12 mouse cellular contexts compared by ENCODE assay signal in genomic region chr2:119803618-119804274, GRCm38 (mm10). TPM values are rescaled to one million over a fixed set of nuclear protein-coding genes. Genes with fewer than 3 reads are reported as not detected.
DNase-seq lines count a peak whose midpoint lies in the region; ATAC-seq and TF ChIP-seq lines count a peak whose summit lies in the region.
"Had no signal": no experiment of that assay in that cellular context is flagged by ENCODE, and none has a peak within 500 bp of the region (broad histone marks: within the 10 kb centered on the region; RNA-seq: fewer than 3 reads in every experiment).

No protein-coding gene starts in this region.

- H3K4me2 ChIP-seq in heart, embryonic 14.5 days (ENCODE audit: low read length): no peak overlapping the region
- H3K4me2 ChIP-seq in CH12.LX (ENCODE audit: insufficient read depth, low read depth, poor library complexity, severe bottlenecking): peak overlapping the region; percentile 19; the same call in 1 of the 2 replicates
- H3K4me2 ChIP-seq in limb, embryonic 14.5 days (replicated peaks; ENCODE audit: low read depth, low read length, severe bottlenecking): no peak overlapping the region
- H3K4me2 ChIP-seq: embryonic facial prominence, embryonic 12.5 days; heart, embryonic 15.5 days had no signal

- 40% methylated on average over 6 of the region's 6 CpGs for WGBS in heart, embryonic 14.5 days
- WGBS in limb, embryonic 14.5 days: 27% methylated on average over 6 of the region's 6 CpGs

- 0 out of 2 replicates have a peak overlapping the region, but pooled peaks have one; percentile 1 for H3K9ac ChIP-seq in heart, embryonic 14.5 days (ENCODE audit: low read length)
- H3K9ac ChIP-seq in CH12.LX (ENCODE audit: insufficient read depth, low read depth): no peak overlapping the region
- H3K9ac ChIP-seq in limb, embryonic 14.5 days (ENCODE audit: low read depth, low read length, severe bottlenecking): no peak overlapping the region; the same call in 1 of the 2 replicates
- H3K9ac ChIP-seq: embryonic facial prominence, embryonic 12.5 days; heart, embryonic 15.5 days had no signal

- H3K27ac ChIP-seq in heart, embryonic 14.5 days (replicated peaks in 1 of 2; ENCODE audit: control insufficient read depth in 1 of 2, insufficient read depth in 1 of 2, low read depth in 2 of 2, low read length in 2 of 2): no peak overlapping the region
- peak overlapping the region; percentile 17; the same call in 1 of the 2 replicates for H3K27ac ChIP-seq in CH12.LX (ENCODE audit: insufficient read depth, low read depth)
- no peak overlapping the region for H3K27ac ChIP-seq in limb, embryonic 14.5 days (replicated peaks; ENCODE audit: low read depth, low read length)
- H3K27ac ChIP-seq: embryonic facial prominence, embryonic 12.5 days; heart, embryonic 15.5 days had no signal

- no peak for ATAC-seq in heart, embryonic 14.5 days (ENCODE audit: insufficient number of reproducible peaks, insufficient read depth, low FRiP score, low read depth)
- ATAC-seq in limb, embryonic 14.5 days (ENCODE audit: low FRiP score, low read depth): no peak
- ATAC-seq: Patski had no signal

- H3K9me3 ChIP-seq in heart, embryonic 14.5 days (ENCODE audit: control insufficient read depth, low read length): no peaks in the 10 kb centered on the region
- H3K9me3 ChIP-seq in CH12.LX (replicated peaks; ENCODE audit: low read length): no peaks in the 10 kb centered on the region
- H3K9me3 ChIP-seq in limb, embryonic 14.5 days (ENCODE audit: control insufficient read depth, low read length): no peaks in the 10 kb centered on the region
- H3K9me3 ChIP-seq: embryonic facial prominence, embryonic 12.5 days; heart, embryonic 15.5 days had no signal

- H3K4me1 ChIP-seq in heart, embryonic 14.5 days (ENCODE audit: control insufficient read depth in 2 of 2, insufficient read depth in 2 of 2, low read length in 2 of 2): peaks cover 34 to 40% of the 10 kb centered on the region in 2 experiments
- H3K4me1 ChIP-seq in CH12.LX (ENCODE audit: control insufficient read depth in 1 of 2, insufficient read depth in 2 of 2): peaks cover 40 to 77% of the 10 kb centered on the region in 2 experiments
- H3K4me1 ChIP-seq in limb, embryonic 14.5 days (ENCODE audit: control insufficient read depth, insufficient read depth, low read length): peaks cover 24% of the 10 kb centered on the region; the same call in 1 of the 2 replicates

- DNase-seq in heart, postnatal 25 days (ENCODE audit: low spot score): no peak
- DNase-seq in CH12.LX (ENCODE audit: extremely low read depth) (peak; percentile 87), R1 (ENCODE audit: low read depth, low spot score) (peak; percentile 78)
- DNase-seq in limb, embryonic 14.5 days (ENCODE audit: low spot score): peak; percentile 18
- no peak for DNase-seq in spleen, postnatal 14 days (ENCODE audit: low spot score in 2 of 2)
- DNase-seq in adrenal gland, adult 18-20 months (ENCODE audit: low spot score in 2 of 2): no peak
- no peak for DNase-seq in cerebellum, postnatal 36 days
- DNase-seq: thymus, postnatal 14 days had no signal

- in situ Hi-C loops in CH12.LX (cut with MboI; ENCODE audit: low pct_ligation_motif_present, low pct_unique_long_range_greater_than_20kb, low sequenced_read_pairs): no loop called here

- no peaks in the 10 kb centered on the region for H3K79me2 ChIP-seq in CH12.LX (replicated peaks; ENCODE audit: control insufficient read depth, extremely low read depth, insufficient read depth, poor library complexity, severe bottlenecking)

- no peak for TF ChIP-seq POLR2A in CH12.LX (IDR thresholded peaks at IDR 0.05; ENCODE audit: low read depth, low read length)
- no peak for TF ChIP-seq POLR2A in limb, embryonic 14.5 days (IDR thresholded peaks at IDR 0.05; ENCODE audit: borderline replicate concordance, extremely low read depth, insufficient read depth, insufficient read length)

- 0 out of 2 replicates have a peak, but pooled peaks cover 4% of the 10 kb centered on the region for H3K36me3 ChIP-seq in heart, embryonic 14.5 days (ENCODE audit: control insufficient read depth, insufficient read depth, low read length)
- peaks cover 15 to 52% of the 10 kb centered on the region in 2 experiments for H3K36me3 ChIP-seq in CH12.LX (replicated peaks in 1 of 2; ENCODE audit: control insufficient read depth in 1 of 2, insufficient read depth in 1 of 2, low read length in 1 of 2)
- peaks cover 45% of the 10 kb centered on the region for H3K36me3 ChIP-seq in limb, embryonic 14.5 days (ENCODE audit: control insufficient read depth, insufficient read depth, low read length)
- H3K36me3 ChIP-seq: heart, embryonic 15.5 days had no signal

- no peaks in the 10 kb centered on the region for H3K27me3 ChIP-seq in heart, embryonic 14.5 days (ENCODE audit: control insufficient read depth, insufficient read depth, low read length)
- H3K27me3 ChIP-seq in CH12.LX (replicated peaks): peaks cover under 1% of the 10 kb centered on the region
- no peaks in the 10 kb centered on the region for H3K27me3 ChIP-seq in limb, embryonic 14.5 days (ENCODE audit: control insufficient read depth, insufficient read depth, low read length)

- peak; percentile 46; the same call in 1 of the 2 replicates for TF ChIP-seq EP300 in CH12.LX (IDR thresholded peaks at IDR 0.05; ENCODE audit: low read length)

- no peak overlapping the region for H3K4me3 ChIP-seq in heart, embryonic 14.5 days (ENCODE audit: control insufficient read depth in 1 of 2, insufficient read depth in 1 of 2, low read depth in 1 of 2, low read length in 2 of 2)
- no peak overlapping the region for H3K4me3 ChIP-seq in CH12.LX (replicated peaks in 1 of 3; ENCODE audit: low read depth in 2 of 3, low read length in 2 of 3, poor library complexity in 1 of 3)
- no peak overlapping the region for H3K4me3 ChIP-seq in limb, embryonic 14.5 days (replicated peaks; ENCODE audit: low read length)
- H3K4me3 ChIP-seq: embryonic facial prominence, embryonic 12.5 days; heart, embryonic 15.5 days had no signal

- intact Hi-C loops in heart, postnatal 25 days (cut with DNase I): no loop called here

- no peak for TF ChIP-seq RAD21 in CH12.LX (IDR thresholded peaks at IDR 0.05; ENCODE audit: low read depth, low read length)

- no peak for TF ChIP-seq CTCF in CH12.LX (conservative IDR thresholded peaks at IDR 0.05 in 1 of 2, IDR thresholded peaks at IDR 0.05 in 1 of 2; ENCODE audit: low read depth in 2 of 2, low read length in 2 of 2)

- dilution Hi-C loops in CH12.LX (cut with MboI; ENCODE audit: extremely low pct_ligation_motif_present, extremely low pct_unique_long_range_greater_than_20kb, low sequenced_read_pairs): no loop called here

TF ChIP-seq in CH12.LX, 34 proteins besides CTCF, POLR2A, EP300 and RAD21:
- peak; percentile 42 for TF ChIP-seq IRF4 (IDR thresholded peaks at IDR 0.05; ENCODE audit: low read depth, low read length)
- TF ChIP-seq MEF2A (IDR thresholded peaks at IDR 0.05; ENCODE audit: borderline replicate concordance, low read depth, low read length): peak; percentile 39; the same call in 1 of the 2 replicates
- 0 out of 2 replicates have a peak, but pooled peaks have one; percentile 18 for TF ChIP-seq ELF1 (IDR thresholded peaks at IDR 0.05; ENCODE audit: low read depth, low read length)
- TF ChIP-seq SMC3 (IDR thresholded peaks at IDR 0.05; ENCODE audit: low read depth, low read length): no peak
- TF ChIP-seq USF2 (conservative IDR thresholded peaks at IDR 0.05; ENCODE audit: low read depth, low read length): no peak
- no peak for TF ChIP-seq USF1 (IDR thresholded peaks at IDR 0.05; ENCODE audit: low read depth, low read length)
- peak; percentile 44 for TF ChIP-seq BHLHE40 (IDR thresholded peaks at IDR 0.05; ENCODE audit: low read depth, low read length)
- TF ChIP-seq TBP (conservative IDR thresholded peaks at IDR 0.05; ENCODE audit: low read depth, low read length): 0 out of 2 replicates have a peak, but pooled peaks have one; percentile 32
- 0 out of 2 replicates have a peak, but pooled peaks have one; percentile 17 for TF ChIP-seq MYC (IDR thresholded peaks at IDR 0.05; ENCODE audit: low read depth, low read length)
- TF ChIP-seq NRF1 (IDR thresholded peaks at IDR 0.05; ENCODE audit: low read depth, low read length): no peak
- TF ChIP-seq HCFC1 (IDR thresholded peaks at IDR 0.05; ENCODE audit: low read depth, low read length): no peak
- peak; percentile 29; the same call in 1 of the 2 replicates for TF ChIP-seq JUN (IDR thresholded peaks at IDR 0.05; ENCODE audit: insufficient read depth, low read depth, low read length)
- no peak for TF ChIP-seq MXI1 (IDR thresholded peaks at IDR 0.05; ENCODE audit: low read depth, low read length)
- TF ChIP-seq ETS1 (conservative IDR thresholded peaks at IDR 0.05; ENCODE audit: low read depth, low read length): peak; percentile 38; the same call in 1 of the 2 replicates

RNA-seq across cellular contexts. Expression of gene Tyro3, which starts 6.2 kb away (rescaled TPM):
- polyA plus RNA-seq in heart, embryonic 14.5 days (2014; fragmentation: Nextera tagmentation; extraction: Ambion mirVana): 6.4 and 6.6 TPM in 2 replicates
- 1 to 10 TPM; 1.2 to 1.3 TPM for total RNA-seq in heart, postnatal 25 days (2021)
- total RNA-seq in CH12.LX (2012; rRNA removed) (31.8 and 39.7 TPM in 2 replicates), CH12.LX (2014; rRNA removed) (19.1 and 20.3 TPM in 2 replicates)
- 23.7 and 24.7 TPM in 2 replicates for polyA plus RNA-seq in CH12.LX (2012; ENCODE audit: insufficient read length, low read depth)
- 44.2 and 49.9 TPM in 2 replicates for polyA plus RNA-seq in limb, embryonic 14.5 days (2012; rRNA removed)
- 28.5 and 31.7 TPM in 2 replicates for polyA plus RNA-seq in limb, embryonic 14.5 days (2014; fragmentation: Nextera tagmentation; extraction: Ambion mirVana)
- total RNA-seq in adrenal gland, adult 18-20 months (2021): 1 to 10 TPM; 2.5 to 3.5 TPM

RNA-seq across cellular contexts. Expression of gene Rpap1, which starts 16.4 kb away (rescaled TPM):
- polyA plus RNA-seq in heart, embryonic 14.5 days (2014; fragmentation: Nextera tagmentation; extraction: Ambion mirVana): 16.8 and 17.6 TPM in 2 replicates
- 10 to 100 TPM; 13.7 to 14.2 TPM for total RNA-seq in heart, postnatal 25 days (2021)
- 28.9 and 31.8 TPM in 2 replicates for total RNA-seq in CH12.LX (2012; rRNA removed)
- 8.5 and 9.0 TPM in 2 replicates for total RNA-seq in CH12.LX (2014; rRNA removed)
- 28.7 and 34.7 TPM in 2 replicates for polyA plus RNA-seq in CH12.LX (2012; ENCODE audit: insufficient read length, low read depth)
- 27.7 and 39.8 TPM in 2 replicates for polyA plus RNA-seq in limb, embryonic 14.5 days (2012; rRNA removed)
- polyA plus RNA-seq in limb, embryonic 14.5 days (2014; fragmentation: Nextera tagmentation; extraction: Ambion mirVana): 22.5 and 27.0 TPM in 2 replicates
- 10 to 100 TPM; 12.5 to 14.4 TPM for total RNA-seq in adrenal gland, adult 18-20 months (2021)

RNA-seq across cellular contexts. Expression of gene Ltk, which starts 43.5 kb away (rescaled TPM):
- polyA plus RNA-seq in heart, embryonic 14.5 days (2014; fragmentation: Nextera tagmentation; extraction: Ambion mirVana): 0.23 and 0.32 TPM in 2 replicates
- not detected for total RNA-seq in heart, postnatal 25 days (2021)
- total RNA-seq in CH12.LX (2012; rRNA removed) (1.3 and 2.3 TPM in 2 replicates), CH12.LX (2014; rRNA removed) (not detected in 2 replicates)
- 0.10 TPM in 1 of 2 replicates, not detected in the other for polyA plus RNA-seq in CH12.LX (2012; ENCODE audit: insufficient read length, low read depth)
- polyA plus RNA-seq in limb, embryonic 14.5 days (2012; rRNA removed): 0.12 and 0.13 TPM in 2 replicates
- 0.10 TPM in 1 of 2 replicates, not detected in the other for polyA plus RNA-seq in limb, embryonic 14.5 days (2014; fragmentation: Nextera tagmentation; extraction: Ambion mirVana)
- total RNA-seq in adrenal gland, adult 18-20 months (2021): 1 to 10 TPM in 1 of 2 experiments, under 1 TPM in 1; 0.99 to 1.1 TPM
- polyA plus RNA-seq: embryonic facial prominence, embryonic 12.5 days had no signal

Comparison
In these comparisons a context has a peak if more than half of its experiments do, and no peak if none do; other contexts are left out.
1. DNase-seq: peak in CH12.LX (single experiment), R1 (single experiment) and limb, embryonic 14.5 days (single experiment); none in heart, postnatal 25 days (single experiment), spleen, postnatal 14 days (0 of 2), adrenal gland, adult 18-20 months (0 of 2) and cerebellum, postnatal 36 days (0 of 2).
2. RNA of gene Tyro3, which starts 6.2 kb away (total RNA-seq): 19.1 to 39.7 TPM in CH12.LX; 2.5 to 3.5 TPM in adrenal gland, adult 18-20 months and 1.2 to 1.3 TPM in heart, postnatal 25 days; every median in the first group is over 4 times any median in the second.